In genomic region chr2:53190684-53191511, GRCm38 (mm10) we compare ENCODE assay signal across 8 mouse cellular contexts. TPM values are rescaled to one million over a fixed set of nuclear protein-coding genes. Genes with fewer than 3 reads are reported as not detected.
DNase-seq lines count a peak whose midpoint lies in the region; ATAC-seq and TF ChIP-seq lines count a peak whose summit lies in the region.

Prpf40a (minus strand) TSS chr2:53191284.

- peak within 1 kb of the TSS; percentile 100 for H3K27ac ChIP-seq in gastrocnemius, adult 2 months
- peak within 1 kb of the TSS; percentile 95 for H3K27ac ChIP-seq in hindbrain, postnatal 0 days
- peak within 1 kb of the TSS; percentile 98 for H3K27ac ChIP-seq in left cerebral cortex, adult 2 months

- ATAC-seq in common myeloid progenitor, adult 5-6 weeks (replicated peaks; ENCODE audit: low read depth, poor library complexity, severe bottlenecking) = peak; percentile 81
- peak; percentile 97 for ATAC-seq in hindbrain, postnatal 0 days
- ATAC-seq in megakaryocyte, adult 5-6 weeks (ENCODE audit: poor library complexity, severe bottlenecking) = peak; percentile 81

- 0 out of 2 replicates have a peak, but pooled peaks cover 4% of the 10 kb centered on the region for H3K4me1 ChIP-seq in hindbrain, postnatal 0 days (ENCODE audit: insufficient read depth, low read length)

- TF ChIP-seq CTCF in gastrocnemius, adult 2 months (IDR thresholded peaks at IDR 0.05) = no peak
- no peak for TF ChIP-seq CTCF in hindbrain, postnatal 0 days (IDR thresholded peaks at IDR 0.05; ENCODE audit: low read depth)
- TF ChIP-seq CTCF in left cerebral cortex, adult 2 months (IDR thresholded peaks at IDR 0.05) = no peak

- WGBS in hindbrain, postnatal 0 days = under 1% methylated on average over 52 of the region's 53 CpGs

- peak within 1 kb of the TSS; percentile 71 for H3K9ac ChIP-seq in hindbrain, postnatal 0 days (replicated peaks; ENCODE audit: low read length)

- H3K27me3 ChIP-seq in hindbrain, postnatal 0 days (ENCODE audit: insufficient read depth, low read length) = no peaks in the 10 kb centered on the region

- H3K4me2 ChIP-seq in hindbrain, postnatal 0 days (ENCODE audit: low read depth, low read length) = peak within 1 kb of the TSS; percentile 91

- intact Hi-C loops in gastrocnemius, adult 2 months (cut with DNase I) = no loop called here
- intact Hi-C loops in left cerebral cortex, adult 2 months (cut with DNase I) = loop anchor here (5.0 to 10.0 kb wide), 2 partner anchors 434 to 1244 kb away; partner anchors contain the start of gene Galnt13

- DNase-seq in ZHBTc4 (ENCODE audit: low read depth, low spot score) = peak; percentile 99
- peak; percentile 100 for DNase-seq in gastrocnemius, adult 2 months
- DNase-seq in hindbrain, postnatal 0 days (ENCODE audit: low spot score) = peak; percentile 99
- DNase-seq in left cerebral cortex, adult 2 months (ENCODE audit: extremely low spot score in 1 of 2, low spot score in 2 of 2) = peak; percentile 100
- DNase-seq in right cerebral cortex, adult 2 months (ENCODE audit: low spot score in 2 of 2) = peak; percentile 99 to 100
- DNase-seq in urinary bladder, postnatal 14 days (ENCODE audit: low spot score) = peak; percentile 100

- H3K36me3 ChIP-seq in hindbrain, postnatal 0 days (ENCODE audit: insufficient read depth, low read length) = 0 out of 2 replicates have a peak, but pooled peaks cover 3% of the 10 kb centered on the region

- H3K9me3 ChIP-seq in hindbrain, postnatal 0 days (ENCODE audit: low read length) = no peaks in the 10 kb centered on the region

- H3K4me3 ChIP-seq in gastrocnemius, adult 2 months = peak within 1 kb of the TSS; percentile 90
- H3K4me3 ChIP-seq in hindbrain, postnatal 0 days (ENCODE audit: low read length) = peak within 1 kb of the TSS; percentile 71
- H3K4me3 ChIP-seq in left cerebral cortex, adult 2 months = peak within 1 kb of the TSS; percentile 78

RNA-seq across cellular contexts. Expression of gene Prpf40a, which starts in this region (rescaled TPM):
- total RNA-seq in common myeloid progenitor, adult 5-6 weeks (2017) = 251 and 305 TPM in 2 replicates
- total RNA-seq in gastrocnemius, adult 2 months (2021) = 10 to 100 TPM; 26.2 to 32.1 TPM
- total RNA-seq in hindbrain, postnatal 0 days (2014; rRNA removed) = 45.4 and 50.2 TPM in 2 replicates
- 99.3 and 100 TPM in 2 replicates for polyA plus RNA-seq in hindbrain, postnatal 0 days (2015; fragmentation: Nextera tagmentation; extraction: Ambion mirVana)
- 10 to 100 TPM; 35.3 to 38.8 TPM for total RNA-seq in left cerebral cortex, adult 2 months (2021)
- 98.2 and 107 TPM in 2 replicates for total RNA-seq in megakaryocyte, adult 5-6 weeks (2015)
- total RNA-seq in megakaryocyte, adult 5-6 weeks (2017) = 190 and 201 TPM in 2 replicates

Comparison
In these comparisons a context has a peak if more than half of its experiments do, and no peak if none do; other contexts are left out.
1. Peak in every context shown above with its lines: DNase-seq, ATAC-seq, H3K4me3 ChIP-seq and H3K27ac ChIP-seq.